Mouse (Mus musculus) lung, postnatal 0 days (tissue): ENCODE measurements at regions not wholly inside any gene's neighbourhood (a gene's known extent, or its start where the extent isn't known, plus 50 kb on each side); places are given as distances from the start of the nearest gene placed in this dataset.

Experiments
- ATAC-seq: fragments of 200-750 bp; cut with Nextera tagmentation; 2 replicates; pipeline ENCODE4 v1.8.0; 2017; ENCODE audit warnings: moderate library complexity
- DNase-seq: peaks from one replicate; pipeline ENCODE4 v3.0.0-alpha.2; 2016; ENCODE audit warnings: low spot score
- H3K27ac ChIP-seq: fragments of 300-500 bp; sonication (generic); 2 replicates; pipeline ENCODE4 v1.5.1; 2014; ENCODE audit warnings: antibody characterized with exemption, mild to moderate bottlenecking, low read length, mixed read lengths
- H3K27me3 ChIP-seq: fragments of 300-500 bp; sonication (generic); replicated peaks from 2 replicates; pipeline ENCODE4 v1.6.1; 2014; ENCODE audit warnings: low read length, mixed read lengths; ENCODE audit not compliant: insufficient read depth
- H3K36me3 ChIP-seq: fragments of 300-500 bp; sonication (generic); 2 replicates; pipeline ENCODE4 v1.6.1; 2014; ENCODE audit warnings: low read length, mixed read lengths; ENCODE audit not compliant: insufficient read depth
- H3K4me1 ChIP-seq: fragments of 300-500 bp; sonication (generic); 2 replicates; pipeline ENCODE4 v1.6.1; 2014; ENCODE audit warnings: antibody characterized with exemption, low read depth, low read length, mixed read lengths; ENCODE audit not compliant: insufficient read depth
- H3K4me2 ChIP-seq: fragments of 300-500 bp; sonication (generic); replicated peaks from 2 replicates; pipeline ENCODE4 v1.6.1; 2014; ENCODE audit warnings: low read depth, mild to moderate bottlenecking, low read length, moderate library complexity, mixed read lengths
- H3K4me3 ChIP-seq: fragments of 300-500 bp; sonication (generic); 2 replicates; pipeline ENCODE4 v1.5.1; 2014; ENCODE audit warnings: low read depth, low read length
- H3K9ac ChIP-seq: fragments of 300-500 bp; sonication (generic); replicated peaks from 2 replicates; pipeline ENCODE4 v1.6.1; 2014; ENCODE audit warnings: low read depth, mild to moderate bottlenecking
- H3K9me3 ChIP-seq: fragments of 300-500 bp; sonication (generic); 2 replicates; pipeline ENCODE4 v1.6.1; 2016; ENCODE audit warnings: low read length, mixed read lengths
- CTCF ChIP-seq: IDR thresholded peaks from 2 replicates; pipeline ENCODE4 v1.5.1; 2016; ENCODE audit warnings: antibody characterized with exemption, mild to moderate bottlenecking
- EP300 ChIP-seq: IDR thresholded peaks from 2 replicates; pipeline ENCODE4 v1.6.1; 2016; ENCODE audit warnings: antibody characterized with exemption, mild to moderate bottlenecking, control low read depth
- WGBS: fragments of 180-500 bp; shearing (Covaris S2); extraction: QIAGEN DNeasy Blood & Tissue Kit; methylation state at CpG from one replicate; pipeline ENCODE4 v1.1.7; 2014; 5-methylcytosine and 5-hydroxymethylcytosine counted together

- Histone ChIP-seq H3K27me3 (no peaks in the 10 kb centered on the region), H3K4me3 (no peak overlapping the region), H3K4me2 (no peak overlapping the region), H3K27ac (no peak overlapping the region), H3K9ac (no peak overlapping the region), H3K9me3 (no peaks in the 10 kb centered on the region), H3K36me3 (no peaks in the 10 kb centered on the region), H3K4me1 (no peaks in the 10 kb centered on the region)
- no peak for ATAC-seq
- TF ChIP-seq EP300, result no peak
- TF ChIP-seq CTCF, result no peak
- 70% methylated on average over 7 of the region's 7 CpGs for WGBS
- DNase-seq, result no peak
Observed at GRCm38 (mm10) chr4:152948956-152949355, 471.3 kb upstream of the Kcnab2 start.

DNA sequence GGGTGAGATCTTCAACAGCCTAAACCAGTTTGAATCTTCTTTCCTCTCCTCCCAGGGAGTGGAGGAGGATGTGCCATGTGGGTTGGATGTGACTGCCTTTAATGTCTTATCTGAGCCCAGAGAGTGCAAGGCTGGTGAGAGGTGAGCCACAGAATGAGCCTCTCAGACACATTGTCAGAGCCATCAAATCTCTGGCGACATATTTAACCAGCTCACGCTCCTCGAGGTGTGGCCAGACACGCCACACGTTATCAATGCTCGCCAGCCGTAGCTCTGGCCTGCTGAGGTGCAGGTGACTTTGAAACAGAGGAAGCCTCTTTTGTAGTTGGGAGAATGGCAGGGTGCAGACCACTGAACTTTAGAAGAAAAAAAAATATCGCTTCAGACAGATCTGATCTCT lies 463.5 kb upstream of the Kcnab2 start:
- Histone ChIP-seq H3K9me3 (no peaks in the 10 kb centered on the region), H3K4me3 (no peak overlapping the region), H3K27ac (no peak overlapping the region), H3K27me3 (no peaks in the 10 kb centered on the region), H3K4me1 (no peaks in the 10 kb centered on the region), H3K9ac (no peak overlapping the region), H3K4me2 (no peak overlapping the region), H3K36me3 (no peaks in the 10 kb centered on the region)
- no peak for TF ChIP-seq CTCF
- no peak for TF ChIP-seq EP300
- DNase-seq (no peak), ATAC-seq (no peak)
- 64% methylated on average over 8 of the region's 8 CpGs for WGBS

GRCm38 (mm10) chr4:152936614-152937013 lies 458.9 kb upstream of the Kcnab2 start:
- no peak overlapping the region for H3K27ac ChIP-seq
- no peaks in the 10 kb centered on the region for H3K36me3 ChIP-seq
- H3K4me2 ChIP-seq, result no peak overlapping the region
- H3K4me1 ChIP-seq, result no peaks in the 10 kb centered on the region
- ATAC-seq (no peak), DNase-seq (no peak)
- H3K9ac ChIP-seq, result no peak overlapping the region
- H3K9me3 ChIP-seq, result no peaks in the 10 kb centered on the region
- no peak overlapping the region for H3K4me3 ChIP-seq
- 64% methylated on average over 2 of the region's 2 CpGs for whole genome bisulfite sequencing
- TF ChIP-seq CTCF (no peak), EP300 (no peak)
- H3K27me3 ChIP-seq, result no peaks in the 10 kb centered on the region

DNA sequence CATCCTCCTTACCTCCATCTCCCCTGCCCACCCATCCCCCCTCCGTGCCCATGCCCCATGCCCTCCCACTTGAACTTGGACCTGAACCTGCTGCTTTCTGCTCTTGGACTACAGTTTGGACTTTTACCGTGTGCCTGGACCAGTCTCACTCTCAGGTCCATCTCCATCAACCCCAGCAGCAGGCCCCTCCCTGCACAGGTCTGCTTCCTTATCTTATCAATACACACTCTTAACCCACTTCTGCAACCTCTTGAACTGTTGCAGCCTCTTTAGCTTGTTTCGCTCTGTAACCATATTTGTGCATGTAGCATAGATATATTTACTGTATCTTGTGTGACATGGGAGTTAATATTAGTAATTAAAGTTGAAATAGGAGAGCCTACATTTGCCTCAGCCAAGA lies 457.8 kb upstream of the Kcnab2 start:
- Histone ChIP-seq H3K27me3 (no peaks in the 10 kb centered on the region), H3K4me3 (no peak overlapping the region), H3K36me3 (no peaks in the 10 kb centered on the region), H3K4me1 (no peaks in the 10 kb centered on the region), H3K4me2 (no peak overlapping the region), H3K27ac (no peak overlapping the region), H3K9ac (no peak overlapping the region), H3K9me3 (no peaks in the 10 kb centered on the region)
- ATAC-seq (no peak), DNase-seq (no peak)
- 53% methylated on average over 3 of the region's 3 CpGs for WGBS
- TF ChIP-seq CTCF (no peak), EP300 (no peak)

DNA sequence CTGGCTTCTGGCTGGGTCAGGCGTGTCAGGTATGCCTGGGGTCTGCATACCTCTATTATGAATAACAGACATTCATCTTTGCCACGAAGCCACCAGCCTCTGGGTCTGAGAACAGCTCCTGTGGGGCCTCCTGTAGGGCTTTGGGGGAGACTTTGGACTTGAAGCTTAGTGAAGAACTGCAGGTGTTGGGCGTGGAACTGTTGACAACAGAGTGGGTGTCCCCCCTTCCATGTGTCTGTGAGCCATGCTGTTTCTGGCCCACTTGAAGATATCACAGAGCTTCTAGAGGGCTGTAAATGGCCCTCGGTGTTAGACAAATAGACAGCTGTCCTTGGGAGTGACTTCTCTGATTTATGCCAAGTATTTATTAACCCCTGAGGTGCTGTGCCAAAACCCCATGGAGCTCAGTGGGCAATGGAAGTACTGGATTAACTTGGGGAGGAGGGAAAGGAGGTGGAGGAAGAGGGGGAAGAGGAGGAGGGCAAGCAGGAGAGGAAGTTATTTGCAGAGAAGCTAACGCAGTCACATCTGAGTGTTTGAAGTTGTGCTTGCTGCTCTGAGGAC lies 450.8 kb upstream of the Kcnab2 start:
- ATAC-seq, result no peak
- no peak for DNase-seq
- TF ChIP-seq EP300 (no peak), CTCF (no peak)
- H3K9ac ChIP-seq, result no peak overlapping the region
- 39% methylated on average over 5 of the region's 5 CpGs for WGBS
- H3K9me3 ChIP-seq, result no peaks in the 10 kb centered on the region
- no peaks in the 10 kb centered on the region for H3K36me3 ChIP-seq
- no peaks in the 10 kb centered on the region for H3K27me3 ChIP-seq
- no peak overlapping the region for H3K4me2 ChIP-seq
- no peaks in the 10 kb centered on the region for H3K4me1 ChIP-seq
- no peak overlapping the region for H3K4me3 ChIP-seq
- H3K27ac ChIP-seq, result no peak overlapping the region

DNA sequence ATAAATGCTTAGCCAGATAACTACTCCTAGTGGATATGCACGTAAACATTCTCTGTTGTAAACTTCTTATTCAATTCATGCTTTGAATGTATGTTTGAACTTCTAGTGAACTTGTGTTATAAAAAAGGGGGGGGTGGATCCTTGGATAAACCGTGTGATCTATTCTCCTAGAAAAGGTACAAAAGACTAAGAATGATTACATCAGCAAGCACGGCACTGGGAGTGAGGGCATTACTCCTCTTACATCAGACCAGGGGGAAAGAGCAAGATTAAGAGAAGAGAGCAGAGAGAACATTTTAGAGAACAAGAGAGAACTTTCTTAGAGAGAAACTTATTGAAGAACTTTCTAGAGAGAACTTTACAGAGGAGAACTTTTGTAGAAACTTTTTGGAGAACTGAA lies 442.6 kb upstream of the Kcnab2 start:
- H3K36me3 ChIP-seq, result no peaks in the 10 kb centered on the region
- H3K4me3 ChIP-seq, result no peak overlapping the region
- TF ChIP-seq EP300 (no peak), CTCF (no peak)
- no peaks in the 10 kb centered on the region for H3K4me1 ChIP-seq
- H3K27ac ChIP-seq, result no peak overlapping the region
- H3K4me2 ChIP-seq, result no peak overlapping the region
- no peaks in the 10 kb centered on the region; the same call in 1 of the 2 replicates for H3K9me3 ChIP-seq
- H3K9ac ChIP-seq, result no peak overlapping the region
- DNase-seq (no peak), ATAC-seq (no peak)
- H3K27me3 ChIP-seq, result no peaks in the 10 kb centered on the region
- WGBS, result 59% methylated on average over 3 of the region's 3 CpGs

GRCm38 (mm10) chr4:152919851-152920250 lies 442.2 kb upstream of the Kcnab2 start:
- no peak for TF ChIP-seq CTCF
- TF ChIP-seq EP300, result no peak
- Histone ChIP-seq H3K27ac (no peak overlapping the region), H3K4me3 (no peak overlapping the region), H3K36me3 (no peaks in the 10 kb centered on the region), H3K27me3 (no peaks in the 10 kb centered on the region), H3K4me2 (no peak overlapping the region), H3K9me3 (no peaks in the 10 kb centered on the region; the same call in 1 of the 2 replicates), H3K9ac (no peak overlapping the region), H3K4me1 (no peaks in the 10 kb centered on the region)
- ATAC-seq, result no peak
- DNase-seq, result no peak
- 63% methylated on average over 1 of the region's 1 CpGs for WGBS
